Comparison of ENCODE assay signal across 8 mouse cellular contexts in genomic region chr11:72795149-72795454, GRCm38 (mm10). TPM values are rescaled to one million over a fixed set of nuclear protein-coding genes. Genes with fewer than 3 reads are reported as not detected.
DNase-seq lines count a peak whose midpoint lies in the region; ATAC-seq and TF ChIP-seq lines count a peak whose summit lies in the region.

No protein-coding gene starts in this region.

- H3K27ac ChIP-seq in heart, embryonic 11.5 days (ENCODE audit: low read depth, low read length) = peak overlapping the region; percentile 86
- H3K27ac ChIP-seq in MEL (ENCODE audit: control insufficient read depth, low read depth, low read length) = peak overlapping the region; percentile 94
- peak overlapping the region; percentile 82 for H3K27ac ChIP-seq in hindbrain, embryonic 12.5 days
- H3K27ac ChIP-seq in midbrain, embryonic 10.5 days (replicated peaks) = peak overlapping the region; percentile 89

- H3K79me2 ChIP-seq in MEL (ENCODE audit: control insufficient read depth, insufficient read depth, low read length, poor library complexity) = peaks cover 25% of the 10 kb centered on the region

- no peaks in the 10 kb centered on the region for H3K36me3 ChIP-seq in heart, embryonic 11.5 days (ENCODE audit: control insufficient read depth, insufficient read depth, low read length)
- H3K36me3 ChIP-seq in MEL (ENCODE audit: control insufficient read depth in 1 of 2, insufficient read depth in 2 of 2, low read length in 2 of 2) = peaks cover 0 to 31% of the 10 kb centered on the region in 2 experiments; a peak in 3 of 4 replicates
- no peaks in the 10 kb centered on the region for H3K36me3 ChIP-seq in hindbrain, embryonic 12.5 days
- no peaks in the 10 kb centered on the region for H3K36me3 ChIP-seq in midbrain, embryonic 10.5 days

- DNase-seq in heart, postnatal 4 days = no peak
- no peak for DNase-seq in MEL (ENCODE audit: low read depth, low spot score)
- no peak for DNase-seq in midbrain, embryonic 10.5 days (ENCODE audit: low spot score)
- DNase-seq in layer of hippocampus, adult 8-10 months (ENCODE audit: low spot score in 2 of 2) = no peak
- no peak for DNase-seq in ovary, adult 18-20 months (ENCODE audit: low spot score)
- no peak for DNase-seq in left cerebral cortex, adult 8-10 months (ENCODE audit: low spot score in 2 of 2)

- TF ChIP-seq EP300 in MEL (IDR thresholded peaks at IDR 0.05; ENCODE audit: low read depth in 1 of 2, low read length in 2 of 2) = no peak

- H3K4me2 ChIP-seq in heart, embryonic 11.5 days = peak overlapping the region; percentile 72
- peak overlapping the region; percentile 88 for H3K4me2 ChIP-seq in hindbrain, embryonic 12.5 days (replicated peaks)

- TF ChIP-seq RAD21 in MEL (IDR thresholded peaks at IDR 0.05; ENCODE audit: low read depth, low read length) = no peak

- peaks cover 2% of the 10 kb centered on the region; the same call in 1 of the 2 replicates for H3K4me1 ChIP-seq in heart, embryonic 11.5 days (ENCODE audit: control insufficient read depth, insufficient read depth, low read length)
- peaks cover 7 to 19% of the 10 kb centered on the region in 2 experiments for H3K4me1 ChIP-seq in MEL (ENCODE audit: control insufficient read depth in 1 of 2, insufficient read depth in 2 of 2, low read length in 2 of 2)
- peaks cover 12% of the 10 kb centered on the region for H3K4me1 ChIP-seq in hindbrain, embryonic 12.5 days
- H3K4me1 ChIP-seq in midbrain, embryonic 10.5 days = peaks cover 19% of the 10 kb centered on the region

- peak; percentile 33; the same call in 1 of the 2 replicates for ATAC-seq in heart, embryonic 11.5 days (replicated peaks; ENCODE audit: insufficient number of reproducible peaks, low FRiP score, low TSS enrichment)
- peak; percentile 62 for ATAC-seq in hindbrain, embryonic 12.5 days (ENCODE audit: low FRiP score)

- H3K4me3 ChIP-seq in heart, embryonic 11.5 days (ENCODE audit: low read depth, low read length) = peak overlapping the region; percentile 72
- H3K4me3 ChIP-seq in MEL (ENCODE audit: control insufficient read depth in 1 of 2, insufficient read depth in 1 of 2, low read depth in 2 of 2, low read length in 2 of 2) = peak overlapping the region; percentile 61 to 63
- peak overlapping the region; percentile 99 for H3K4me3 ChIP-seq in hindbrain, embryonic 12.5 days
- peak overlapping the region; percentile 94 for H3K4me3 ChIP-seq in midbrain, embryonic 10.5 days

- no peak for TF ChIP-seq CTCF in MEL (IDR thresholded peaks at IDR 0.05 in 2 of 3, conservative IDR thresholded peaks at IDR 0.05 in 1 of 3; ENCODE audit: control insufficient read depth in 1 of 3, insufficient read depth in 1 of 3, low read depth in 2 of 3, low read length in 3 of 3, poor library complexity in 1 of 3, severe bottlenecking in 1 of 3)

- peak overlapping the region; percentile 96 for H3K9ac ChIP-seq in heart, embryonic 11.5 days (ENCODE audit: low read depth, low read length)
- H3K9ac ChIP-seq in MEL (ENCODE audit: control insufficient read depth, low read depth, low read length, poor library complexity, severe bottlenecking) = peak overlapping the region; percentile 83
- peak overlapping the region; percentile 93 for H3K9ac ChIP-seq in hindbrain, embryonic 12.5 days

- WGBS in heart, embryonic 11.5 days (ENCODE audit: insufficient replicate concordance) = 16% methylated on average over 14 of the region's 14 CpGs
- WGBS in hindbrain, embryonic 12.5 days = 20% methylated on average over 14 of the region's 14 CpGs
- WGBS in midbrain, embryonic 10.5 days = 22% methylated on average over 14 of the region's 14 CpGs

- H3K9me3 ChIP-seq in heart, embryonic 11.5 days (replicated peaks; ENCODE audit: control insufficient read depth, low read length) = no peaks in the 10 kb centered on the region
- H3K9me3 ChIP-seq in MEL (replicated peaks; ENCODE audit: insufficient read depth, low read length) = no peaks in the 10 kb centered on the region
- no peaks in the 10 kb centered on the region for H3K9me3 ChIP-seq in hindbrain, embryonic 12.5 days (replicated peaks)
- no peaks in the 10 kb centered on the region for H3K9me3 ChIP-seq in midbrain, embryonic 10.5 days (replicated peaks)

- no peaks in the 10 kb centered on the region for H3K27me3 ChIP-seq in heart, embryonic 11.5 days (ENCODE audit: control insufficient read depth, insufficient read depth, low read length)
- no peaks in the 10 kb centered on the region for H3K27me3 ChIP-seq in MEL (ENCODE audit: control insufficient read depth in 1 of 2, insufficient read depth in 2 of 2, low read length in 2 of 2)
- no peaks in the 10 kb centered on the region for H3K27me3 ChIP-seq in hindbrain, embryonic 12.5 days
- no peaks in the 10 kb centered on the region for H3K27me3 ChIP-seq in midbrain, embryonic 10.5 days (ENCODE audit: low read depth, poor library complexity, severe bottlenecking)

- TF ChIP-seq POLR2A in MEL (IDR thresholded peaks at IDR 0.05; ENCODE audit: control insufficient read depth in 1 of 2, insufficient read depth in 1 of 2, low read depth in 1 of 2, low read length in 2 of 2, poor library complexity in 1 of 2) = no peak

TF ChIP-seq in MEL, 35 proteins besides CTCF, POLR2A, EP300 and RAD21:
- TF ChIP-seq ELF1 (IDR thresholded peaks at IDR 0.05; ENCODE audit: low read depth, low read length) (no peak), MYC (IDR thresholded peaks at IDR 0.05; ENCODE audit: low read depth, low read length) (no peak), ETS1 (IDR thresholded peaks at IDR 0.05; ENCODE audit: low read depth, low read length) (no peak), USF1 (IDR thresholded peaks at IDR 0.05; ENCODE audit: low read depth, low read length) (no peak), SIN3A (IDR thresholded peaks at IDR 0.05; ENCODE audit: low read length) (no peak), ZKSCAN1 (IDR thresholded peaks at IDR 0.05; ENCODE audit: low read depth, low read length) (no peak), NRF1 (IDR thresholded peaks at IDR 0.05; ENCODE audit: insufficient read depth, low read depth, low read length, poor library complexity, severe bottlenecking) (no peak), MAZ (IDR thresholded peaks at IDR 0.05; ENCODE audit: low read depth, low read length) (no peak), ZC3H11A (IDR thresholded peaks at IDR 0.05; ENCODE audit: low read depth, low read length) (no peak), RCOR1 (IDR thresholded peaks at IDR 0.05; ENCODE audit: low read depth, low read length) (no peak), SMC3 (IDR thresholded peaks at IDR 0.05; ENCODE audit: low read depth, low read length) (no peak), MAFK (IDR thresholded peaks at IDR 0.05; ENCODE audit: borderline replicate concordance, low read depth, low read length) (no peak), E2F4 (IDR thresholded peaks at IDR 0.05; ENCODE audit: borderline replicate concordance, low read depth, low read length) (no peak), USF2 (IDR thresholded peaks at IDR 0.05; ENCODE audit: borderline replicate concordance in 1 of 2, insufficient read depth in 1 of 2, low read depth in 1 of 2, low read length in 2 of 2) (no peak), KAT2A (conservative IDR thresholded peaks at IDR 0.05; ENCODE audit: low read depth, low read length) (no peak), POLR2AphosphoS2 (IDR thresholded peaks at IDR 0.05; ENCODE audit: low read length) (no peak), GATA1 (IDR thresholded peaks at IDR 0.05; ENCODE audit: low read depth, low read length) (no peak), MEF2A (IDR thresholded peaks at IDR 0.05; ENCODE audit: extremely low read depth, insufficient replicate concordance, low read depth, low read length, poor library complexity, severe bottlenecking) (no peak)

RNA-seq across cellular contexts. Expression of gene Cyb5d2, which starts 0.8 kb away (rescaled TPM):
- 4.9 and 5.4 TPM in 2 replicates for polyA plus RNA-seq in heart, embryonic 11.5 days (2014; fragmentation: Nextera tagmentation; extraction: Ambion mirVana)
- 1 to 10 TPM; 6.7 to 7.3 TPM for total RNA-seq in heart, postnatal 4 days (2021)
- 5.9 and 7.2 TPM in 2 replicates for total RNA-seq in MEL (2012; rRNA removed)
- 1 to 10 TPM in 1 of 2 experiments, not detected in 1; 4.6 TPM for polyA plus RNA-seq in MEL (2012; ENCODE audit: insufficient read depth in 1 of 2, insufficient read length in 2 of 2, low read depth in 1 of 2, low replicate concordance in 2 of 2, missing spikeins in 1 of 2)
- polyA plus RNA-seq in hindbrain, embryonic 12.5 days (2016; fragmentation: Nextera tagmentation; extraction: Ambion mirVana) = 5.7 and 6.3 TPM in 2 replicates
- polyA plus RNA-seq in midbrain, embryonic 10.5 days (2016; fragmentation: Nextera tagmentation; extraction: Ambion mirVana) = 5.1 and 5.2 TPM in 2 replicates
- 10 to 100 TPM; 17.3 to 19.6 (median 18.8) TPM for total RNA-seq in layer of hippocampus, adult 8-10 months (2022)
- total RNA-seq in left cerebral cortex, adult 8-10 months (2022) = 10 to 100 TPM; 16.9 to 18.6 (median 17.7) TPM

RNA-seq across cellular contexts. Expression of gene Zzef1, which starts 0.9 kb away (rescaled TPM):
- polyA plus RNA-seq in heart, embryonic 11.5 days (2014; fragmentation: Nextera tagmentation; extraction: Ambion mirVana) = 7.6 and 7.9 TPM in 2 replicates
- total RNA-seq in heart, postnatal 4 days (2021) = 10 to 100 TPM; 28.9 to 29.6 TPM
- total RNA-seq in MEL (2012; rRNA removed) = 11.8 and 13.3 TPM in 2 replicates
- polyA plus RNA-seq in MEL (2012; ENCODE audit: insufficient read depth in 1 of 2, insufficient read length in 2 of 2, low read depth in 1 of 2, low replicate concordance in 2 of 2, missing spikeins in 1 of 2) = 10 to 100 TPM in 1 of 2 experiments, not detected in 1; 17.6 TPM
- 13.5 and 14.3 TPM in 2 replicates for polyA plus RNA-seq in hindbrain, embryonic 12.5 days (2016; fragmentation: Nextera tagmentation; extraction: Ambion mirVana)
- 5.5 and 7.4 TPM in 2 replicates for polyA plus RNA-seq in midbrain, embryonic 10.5 days (2016; fragmentation: Nextera tagmentation; extraction: Ambion mirVana)
- 10 to 100 TPM; 41.5 to 51.8 (median 45.2) TPM for total RNA-seq in layer of hippocampus, adult 8-10 months (2022)
- 10 to 100 TPM; 39.9 to 45.9 (median 42.9) TPM for total RNA-seq in left cerebral cortex, adult 8-10 months (2022)
